Mouse (Mus musculus) T-helper 2 cell (primary cell): ENCODE data around the gene Pias1.

Experiments used
- in situ Hi-C: fragments of 300-600 bp; cut with MboI, MseI; formaldehyde crosslinking; loops from one replicate; pipeline ENCODE4 v1.15.1; 2025; ENCODE audit warnings: high pct_unique_total_duplicates

The Pias1 gene

GRCm38 (mm10) chr9:62858266-62859019, 129.3 kb downstream of the Pias1 start:
- in situ Hi-C loops, result no loop called here

GRCm38 (mm10) chr9:62857719-62858261, 129.9 kb downstream of the Pias1 start, which contains the start of gene Calml4:
Calml4 (plus strand) TSS chr9:62858080.
- in situ Hi-C loops, result no loop called here

- in situ Hi-C loops, result no loop called here
Measured at GRCm38 (mm10) chr9:62857216-62857615, 130.5 kb downstream of the Pias1 start.

GRCm38 (mm10) chr9:62854483-62854882, 133.2 kb downstream of the Pias1 start:
- in situ Hi-C loops, result loop anchor here (5.0 kb wide), 2 partner anchors 68 to 118 kb away; no protein-coding TSS in a partner anchor

- in situ Hi-C loops, result loop anchor here (5.0 kb wide), 2 partner anchors 71 to 121 kb away; no protein-coding TSS in a partner anchor
Measured at GRCm38 (mm10) chr9:62851571-62851970, 136.2 kb downstream of the Pias1 start.

- in situ Hi-C loops, result loop anchor here (5.0 kb wide), 1 partner anchor 269 kb away; no protein-coding TSS in a partner anchor
Measured at GRCm38 (mm10) chr9:62848641-62849040, 139.1 kb downstream of the Pias1 start.

GRCm38 (mm10) chr9:62847694-62848093, 140.0 kb downstream of the Pias1 start:
- in situ Hi-C loops, result loop anchor here (5.0 kb wide), 1 partner anchor 270 kb away; no protein-coding TSS in a partner anchor

GRCm38 (mm10) chr9:62844461-62844860, 143.3 kb downstream of the Pias1 start:
- in situ Hi-C loops, result no loop called here

- in situ Hi-C loops, result no loop called here
Measured at GRCm38 (mm10) chr9:62843356-62844024, 144.2 kb downstream of the Pias1 start.

GRCm38 (mm10) chr9:62839172-62839770, 148.5 kb downstream of the Pias1 start:
- in situ Hi-C loops, result no loop called here

- in situ Hi-C loops, result no loop called here
Measured at GRCm38 (mm10) chr9:62838506-62839171, 149.1 kb downstream of the Pias1 start, which contains the start of gene Cln6. Cln6 (plus strand) TSS chr9:62838785.

- in situ Hi-C loops, result no loop called here
Measured at GRCm38 (mm10) chr9:62838146-62838505, 149.6 kb downstream of the Pias1 start.

GRCm38 (mm10) chr9:62837611-62838010, 150.1 kb downstream of the Pias1 start:
- in situ Hi-C loops, result no loop called here

GRCm38 (mm10) chr9:62835705-62836446, 151.8 kb downstream of the Pias1 start:
- in situ Hi-C loops, result no loop called here

- in situ Hi-C loops, result no loop called here
Measured at GRCm38 (mm10) chr9:62834906-62835305, 152.8 kb downstream of the Pias1 start.

- in situ Hi-C loops, result no loop called here
Measured at GRCm38 (mm10) chr9:62829877-62830276, 157.8 kb downstream of the Pias1 start.

GRCm38 (mm10) chr9:62828662-62829086, 159.1 kb downstream of the Pias1 start:
- in situ Hi-C loops, result no loop called here
